Mouse (Mus musculus): ENCODE data around the gene Tnr. TPM values are rescaled to one million over a fixed set of nuclear protein-coding genes. Genes with fewer than 3 reads are reported as not detected.

Gene Tnr
- polyA plus RNA-seq (2014; fragmentation: Illumina TruSeq; extraction: RNeasy Lipid Tissue Mini Kit (QIAGEN cat#74804); ENCODE audit: low read depth, low replicate concordance): 0.38 TPM

GRCm38 (mm10) chr1:159523578-159523977 is at the start of gene Tnr:
TSS of gene Tnr (plus strand) at chr1:159523769.

